Mouse (Mus musculus): Measurements from ENCODE around the gene Srprb. TPM values are rescaled to one million over a fixed set of nuclear protein-coding genes. Genes with fewer than 3 reads are reported as not detected.

Srprb gene
- polyA plus RNA-seq, 1 experiment from 2014 or later, result 40.5 TPM

DNA sequence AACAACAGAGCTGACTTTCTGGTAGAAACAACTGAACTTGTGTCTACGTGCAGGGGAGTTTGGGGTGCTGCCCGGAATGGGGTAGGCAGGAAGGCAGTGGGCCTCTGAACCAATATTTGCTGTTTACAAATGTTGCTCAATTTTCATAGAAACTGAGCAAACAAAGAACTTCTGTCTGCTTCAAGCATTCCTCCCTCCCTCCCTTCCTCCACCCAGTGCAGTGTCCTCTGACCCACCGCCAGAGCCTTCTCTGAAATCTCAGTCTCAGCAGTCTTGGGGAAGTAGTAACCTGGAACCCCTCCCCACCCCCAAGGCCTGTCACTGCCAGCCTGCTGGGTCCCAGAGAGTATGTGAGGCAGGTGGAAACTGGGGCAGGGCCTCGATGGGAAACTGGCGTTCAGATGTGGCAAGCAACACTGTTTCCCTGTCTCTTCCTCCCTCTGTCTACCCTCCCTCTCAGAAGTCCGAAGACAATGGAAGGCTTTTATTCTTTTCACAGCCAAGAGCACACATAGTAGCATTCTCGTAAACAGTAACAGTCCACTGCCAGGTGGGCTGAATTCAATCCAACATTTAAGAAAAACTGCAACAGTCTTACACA, 32.7 kb upstream of the Srprb start:
- peak overlapping the region; percentile 70 for H3K27ac ChIP-seq (ENCODE audit: low read length)
- no peak overlapping the region for H3K4me2 ChIP-seq (replicated peaks; ENCODE audit: low read depth, low read length)
- no peak overlapping the region for H3K4me3 ChIP-seq (ENCODE audit: low read depth, low read length)
- 30% methylated on average over 7 of the region's 7 CpGs for WGBS
- no peak overlapping the region for H3K9ac ChIP-seq (replicated peaks; ENCODE audit: low read depth)
- H3K4me1 ChIP-seq (ENCODE audit: insufficient read depth, low read depth, low read length), result peaks cover 17% of the 10 kb centered on the region; the same call in 1 of the 2 replicates
- no peak for TF ChIP-seq EP300 (IDR thresholded peaks at IDR 0.05)
- no peak for TF ChIP-seq CTCF (IDR thresholded peaks at IDR 0.05)
- no peaks in the 10 kb centered on the region for H3K36me3 ChIP-seq (ENCODE audit: insufficient read depth, low read length)
- DNase-seq (ENCODE audit: low spot score) (peak; percentile 83), ATAC-seq (peak; percentile 46)
- H3K27me3 ChIP-seq (replicated peaks; ENCODE audit: insufficient read depth, low read length), result no peaks in the 10 kb centered on the region
- H3K9me3 ChIP-seq (ENCODE audit: low read length), result no peaks in the 10 kb centered on the region

DNA sequence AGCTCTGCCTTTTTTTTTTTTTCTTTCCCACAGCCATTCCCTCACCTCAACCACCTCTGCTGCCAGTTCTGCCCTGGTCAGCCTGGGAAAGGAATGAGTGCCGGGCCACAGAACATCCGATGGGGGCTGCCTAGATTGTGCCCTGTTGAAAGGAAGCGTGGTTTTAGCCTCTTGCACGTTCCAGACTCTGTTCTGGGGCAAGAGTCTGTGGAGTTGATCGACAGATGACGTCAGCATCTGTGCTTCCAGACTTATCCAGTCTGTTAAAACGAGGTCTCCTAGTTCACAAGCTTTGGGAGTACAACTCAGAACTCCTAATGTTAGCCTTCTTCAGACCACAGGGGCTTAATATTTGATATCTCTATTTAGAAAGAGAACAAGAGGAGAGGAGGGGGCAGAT, 32.1 kb upstream of the Srprb start:
- H3K4me2 ChIP-seq (replicated peaks; ENCODE audit: low read depth, low read length), result no peak overlapping the region
- DNase-seq (ENCODE audit: low spot score) (peak; percentile 70), ATAC-seq (no peak)
- H3K27me3 ChIP-seq (replicated peaks; ENCODE audit: insufficient read depth, low read length), result no peaks in the 10 kb centered on the region
- 49% methylated on average over 7 of the region's 7 CpGs for WGBS
- peak overlapping the region; percentile 70 for H3K27ac ChIP-seq (ENCODE audit: low read length)
- H3K9ac ChIP-seq (replicated peaks; ENCODE audit: low read depth), result no peak overlapping the region
- TF ChIP-seq CTCF (IDR thresholded peaks at IDR 0.05) (no peak), EP300 (IDR thresholded peaks at IDR 0.05) (no peak)
- H3K36me3 ChIP-seq (ENCODE audit: insufficient read depth, low read length), result no peaks in the 10 kb centered on the region
- H3K9me3 ChIP-seq (ENCODE audit: low read length), result no peaks in the 10 kb centered on the region
- H3K4me1 ChIP-seq (ENCODE audit: insufficient read depth, low read depth, low read length), result peaks cover 17% of the 10 kb centered on the region; the same call in 1 of the 2 replicates
- H3K4me3 ChIP-seq (ENCODE audit: low read depth, low read length), result no peak overlapping the region

DNA sequence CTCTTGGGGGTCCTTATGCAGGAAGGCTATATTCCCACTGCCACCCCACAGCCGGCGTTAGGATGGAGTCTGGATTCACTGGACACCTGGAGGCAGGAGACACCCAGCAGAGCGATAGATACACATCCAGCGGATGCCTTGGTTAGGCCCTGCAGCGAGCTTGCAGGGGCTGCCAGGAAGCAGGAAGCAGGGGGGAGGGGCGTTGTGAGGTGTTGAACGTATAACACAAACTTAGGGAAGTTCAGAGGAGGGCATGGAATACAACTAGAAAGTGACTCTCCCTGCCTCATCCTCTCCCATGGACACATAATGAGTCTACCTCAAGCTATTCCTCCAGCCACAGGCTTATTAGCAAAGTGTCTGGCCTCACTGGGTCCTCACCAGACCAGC, 31.1 kb upstream of the Srprb start:
- Histone ChIP-seq H3K4me3 (ENCODE audit: low read depth, low read length) (no peak overlapping the region), H3K4me2 (replicated peaks; ENCODE audit: low read depth, low read length) (no peak overlapping the region), H3K9ac (replicated peaks; ENCODE audit: low read depth) (no peak overlapping the region), H3K9me3 (ENCODE audit: low read length) (no peaks in the 10 kb centered on the region), H3K36me3 (ENCODE audit: insufficient read depth, low read length) (no peaks in the 10 kb centered on the region), H3K27me3 (replicated peaks; ENCODE audit: insufficient read depth, low read length) (no peaks in the 10 kb centered on the region), H3K27ac (ENCODE audit: low read length) (no peak overlapping the region; the same call in 1 of the 2 replicates), H3K4me1 (ENCODE audit: insufficient read depth, low read depth, low read length) (peaks cover 17% of the 10 kb centered on the region; the same call in 1 of the 2 replicates)
- DNase-seq (ENCODE audit: low spot score) (no peak), ATAC-seq (no peak)
- 34% methylated on average over 7 of the region's 7 CpGs for WGBS
- TF ChIP-seq EP300 (IDR thresholded peaks at IDR 0.05) (no peak), CTCF (IDR thresholded peaks at IDR 0.05) (no peak)

DNA sequence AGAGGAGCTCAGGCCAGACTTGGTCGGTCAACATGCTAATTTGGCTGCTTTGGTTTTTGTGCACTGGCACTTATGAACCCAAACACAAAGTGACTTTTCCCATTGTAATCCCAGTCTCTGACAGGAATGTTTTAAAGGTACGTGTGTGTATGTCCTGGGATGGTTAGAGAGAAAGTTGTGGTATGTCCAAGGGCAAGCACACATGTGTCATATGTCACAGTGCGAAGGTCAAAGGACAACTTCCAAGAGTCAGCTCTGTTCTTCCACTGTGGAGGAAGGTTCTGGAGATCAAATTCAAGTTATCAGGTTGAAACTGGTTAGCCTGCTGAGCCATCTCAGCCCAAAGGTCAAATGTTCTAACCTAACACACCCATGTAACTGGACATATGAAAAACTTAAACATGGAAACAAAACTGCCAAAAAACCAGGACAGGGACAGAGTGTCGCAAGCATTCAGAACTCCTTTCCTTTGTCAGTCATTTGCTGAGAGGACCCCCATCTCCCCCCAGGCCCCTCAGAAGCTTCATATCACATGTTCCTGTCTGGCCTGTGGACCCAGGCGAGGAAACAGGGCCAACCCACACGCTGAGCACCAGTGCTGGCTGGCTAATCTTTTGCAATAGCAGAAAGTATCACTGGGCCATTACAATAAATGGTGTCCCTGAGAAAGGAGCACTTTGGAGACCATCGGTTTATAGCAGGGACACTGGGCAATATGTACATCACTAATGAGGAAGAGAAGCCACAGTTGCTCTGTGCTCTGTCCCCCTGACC, 30.5 kb upstream of the Srprb start:
- no peak overlapping the region for H3K4me3 ChIP-seq (ENCODE audit: low read depth, low read length)
- H3K27me3 ChIP-seq (replicated peaks; ENCODE audit: insufficient read depth, low read length), result no peaks in the 10 kb centered on the region
- H3K36me3 ChIP-seq (ENCODE audit: insufficient read depth, low read length), result no peaks in the 10 kb centered on the region
- ATAC-seq, result no peak
- peaks cover 17% of the 10 kb centered on the region; the same call in 1 of the 2 replicates for H3K4me1 ChIP-seq (ENCODE audit: insufficient read depth, low read depth, low read length)
- no peak for DNase-seq (ENCODE audit: low spot score)
- H3K9me3 ChIP-seq (ENCODE audit: low read length), result no peaks in the 10 kb centered on the region
- WGBS, result 88% methylated on average over 7 of the region's 7 CpGs
- H3K27ac ChIP-seq (ENCODE audit: low read length), result no peak overlapping the region
- H3K4me2 ChIP-seq (replicated peaks; ENCODE audit: low read depth, low read length), result no peak overlapping the region
- H3K9ac ChIP-seq (replicated peaks; ENCODE audit: low read depth), result no peak overlapping the region
- TF ChIP-seq EP300 (IDR thresholded peaks at IDR 0.05), result no peak
- TF ChIP-seq CTCF (IDR thresholded peaks at IDR 0.05), result no peak

DNA sequence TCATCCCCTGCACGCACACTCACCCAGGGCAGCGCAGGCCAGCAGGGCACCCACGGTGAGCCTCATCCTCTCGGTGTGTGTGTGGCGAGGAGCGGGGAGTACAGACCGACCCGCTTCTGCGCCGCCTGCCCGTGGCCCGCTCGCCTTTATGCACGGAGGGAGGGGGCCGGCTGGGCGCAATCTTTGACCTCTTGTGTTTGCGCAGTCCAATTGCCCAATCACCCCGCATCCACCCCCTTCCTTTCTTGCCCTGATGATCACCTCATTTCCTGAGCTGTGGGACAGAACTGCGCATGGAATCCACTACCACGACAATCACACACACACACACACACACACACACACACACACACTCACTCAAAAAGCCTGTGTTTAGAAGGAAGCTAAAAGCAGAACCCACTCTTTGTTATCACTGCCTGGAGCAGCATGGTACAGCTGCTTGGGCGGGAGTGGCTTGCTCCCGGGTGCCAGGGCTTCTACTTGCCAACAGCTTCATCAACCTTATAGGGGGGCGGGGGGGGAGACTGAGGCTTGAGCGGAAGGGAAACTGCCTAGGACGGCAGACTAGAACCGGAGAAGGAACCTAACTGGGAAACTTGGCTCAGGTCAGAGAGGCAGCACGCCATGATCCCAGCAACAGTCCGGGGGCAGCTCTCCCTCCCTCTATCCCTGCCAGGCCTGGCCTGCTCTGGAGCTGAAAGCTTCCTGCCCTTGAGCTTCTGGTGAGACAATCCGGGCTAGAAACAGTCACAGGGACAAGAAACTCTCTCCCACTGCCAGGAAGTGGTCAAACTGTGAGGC, 28.4 kb upstream of the Srprb start, which contains the start of the genes Gm20425 and Trf:
Gene Gm20425, minus strand, starts transcription at position 157 of the 801 bp plus-strand sequence.
Gene Trf, minus strand, starts transcription at position 294 of the 801 bp plus-strand sequence.
- DNase-seq (ENCODE audit: low spot score) (peak; percentile 82), ATAC-seq (peak; percentile 77)
- Histone ChIP-seq H3K9me3 (ENCODE audit: low read length) (no peaks in the 10 kb centered on the region), H3K9ac (replicated peaks; ENCODE audit: low read depth) (no peak within 1 kb of the TSS), H3K4me1 (ENCODE audit: insufficient read depth, low read depth, low read length) (peaks cover 17% of the 10 kb centered on the region; the same call in 1 of the 2 replicates), H3K27ac (ENCODE audit: low read length) (peak within 1 kb of the TSS; percentile 86), H3K4me3 (ENCODE audit: low read depth, low read length) (peak within 1 kb of the TSS; percentile 21; the same call in 1 of the 2 replicates), H3K27me3 (replicated peaks; ENCODE audit: insufficient read depth, low read length) (no peaks in the 10 kb centered on the region), H3K4me2 (replicated peaks; ENCODE audit: low read depth, low read length) (peak within 1 kb of the TSS; percentile 52), H3K36me3 (ENCODE audit: insufficient read depth, low read length) (no peaks in the 10 kb centered on the region)
- TF ChIP-seq CTCF (IDR thresholded peaks at IDR 0.05), result no peak
- TF ChIP-seq EP300 (IDR thresholded peaks at IDR 0.05), result 0 out of 2 replicates have a peak, but pooled peaks have one; percentile 38
- 23% methylated on average over 23 of the region's 29 CpGs for WGBS
